ENCODE assay signal across 24 mouse cellular contexts in the genomic region with DNA sequence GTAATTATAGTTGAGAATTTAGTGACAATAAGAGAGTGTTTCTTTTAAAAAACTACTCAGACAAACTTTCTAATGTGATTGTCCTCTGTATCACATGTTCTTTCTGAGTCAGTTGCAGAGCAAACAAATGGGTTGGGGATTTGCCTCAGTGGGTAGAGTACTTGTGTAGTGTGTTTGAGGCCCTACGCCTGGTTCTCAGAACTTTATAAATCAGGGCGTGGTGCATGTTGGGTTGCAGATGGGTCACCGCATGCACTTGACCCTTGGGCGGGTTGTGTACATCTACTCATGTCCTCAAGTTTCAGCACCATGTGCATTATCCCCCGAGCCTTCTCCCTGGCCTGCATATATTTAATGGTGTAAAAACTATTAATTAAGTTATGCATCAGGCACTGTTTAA. TPM values are rescaled to one million over a fixed set of nuclear protein-coding genes. Genes with fewer than 3 reads are reported as not detected.
DNase-seq lines count a peak whose midpoint lies in the region; ATAC-seq and TF ChIP-seq lines count a peak whose summit lies in the region.
"Had no signal": no experiment of that assay in that cellular context is flagged by ENCODE, and none has a peak within 500 bp of the region (broad histone marks: within the 10 kb centered on the region; RNA-seq: fewer than 3 reads in every experiment).

No protein-coding gene starts in this region.

- H3K4me1 ChIP-seq in liver, embryonic 13.5 days (replicated peaks): peaks cover 31% of the 10 kb centered on the region
- peaks cover 28% of the 10 kb centered on the region for H3K4me1 ChIP-seq in liver, embryonic 12.5 days
- 0 out of 2 replicates have a peak, but pooled peaks cover 3% of the 10 kb centered on the region for H3K4me1 ChIP-seq in intestine, embryonic 15.5 days (replicated peaks)
- H3K4me1 ChIP-seq in intestine, postnatal 0 days (replicated peaks; ENCODE audit: control insufficient read depth, insufficient read depth, low read length): peaks cover 5% of the 10 kb centered on the region; the same call in 1 of the 2 replicates
- H3K4me1 ChIP-seq in stomach, postnatal 0 days (replicated peaks; ENCODE audit: control insufficient read depth, insufficient read depth): no peaks in the 10 kb centered on the region
- H3K4me1 ChIP-seq: embryonic facial prominence, embryonic 10.5 days; embryonic facial prominence, embryonic 13.5 days; forebrain, embryonic 12.5 days; forebrain, embryonic 15.5 days; hindbrain, embryonic 10.5 days; hindbrain, embryonic 13.5 days had no signal

- ATAC-seq in liver, embryonic 13.5 days (ENCODE audit: low read depth): no peak
- ATAC-seq in liver, embryonic 12.5 days: no peak
- 0 out of 2 replicates have a peak, but pooled peaks have one; percentile 16 for ATAC-seq in intestine, embryonic 15.5 days
- no peak for ATAC-seq in intestine, postnatal 0 days
- peak; percentile 80 for ATAC-seq in stomach, postnatal 0 days (ENCODE audit: low FRiP score, low TSS enrichment)
- ATAC-seq: forebrain, embryonic 15.5 days; hindbrain, embryonic 16.5 days had no signal

- H3K4me3 ChIP-seq in liver, embryonic 13.5 days (replicated peaks): no peak overlapping the region
- no peak overlapping the region for H3K4me3 ChIP-seq in liver, embryonic 12.5 days
- H3K4me3 ChIP-seq in intestine, embryonic 15.5 days (replicated peaks): no peak overlapping the region
- no peak overlapping the region for H3K4me3 ChIP-seq in intestine, postnatal 0 days (ENCODE audit: low read depth, low read length)
- no peak overlapping the region for H3K4me3 ChIP-seq in stomach, postnatal 0 days (ENCODE audit: low read depth, low read length)
- H3K4me3 ChIP-seq: embryonic facial prominence, embryonic 10.5 days; embryonic facial prominence, embryonic 13.5 days; erythroblast, embryonic 14.5 days; forebrain, embryonic 12.5 days; forebrain, embryonic 15.5 days; hindbrain, embryonic 10.5 days; hindbrain, embryonic 13.5 days had no signal

- no peak overlapping the region for H3K4me2 ChIP-seq in liver, embryonic 13.5 days
- no peak overlapping the region for H3K4me2 ChIP-seq in liver, embryonic 12.5 days
- H3K4me2 ChIP-seq in intestine, embryonic 15.5 days (replicated peaks): no peak overlapping the region
- peak overlapping the region; percentile 38; the same call in 1 of the 2 replicates for H3K4me2 ChIP-seq in intestine, postnatal 0 days (replicated peaks; ENCODE audit: low read depth)
- no peak overlapping the region for H3K4me2 ChIP-seq in stomach, postnatal 0 days (replicated peaks; ENCODE audit: low read depth)
- H3K4me2 ChIP-seq: embryonic facial prominence, embryonic 13.5 days; forebrain, embryonic 12.5 days; forebrain, embryonic 15.5 days; heart, embryonic 11.5 days; hindbrain, embryonic 13.5 days had no signal

- no peak for DNase-seq in liver, embryonic 13.5 days
- DNase-seq in stomach, postnatal 0 days (ENCODE audit: low spot score): peak; percentile 34
- DNase-seq in left cerebral cortex, adult 8-10 months (ENCODE audit: low spot score in 2 of 2): no peak
- no peak for DNase-seq in spleen, postnatal 14 days (ENCODE audit: low spot score in 2 of 2)
- DNase-seq: adrenal gland, postnatal 14 days; cerebellum, adult 11-12 months; cerebellum, adult 8-10 months; cerebellum, postnatal 10 days; cerebellum, postnatal 36 days; embryo, embryonic 11 days; gastrocnemius, postnatal 10 days; gastrocnemius, postnatal 36 days had no signal

- peak overlapping the region; percentile 59; the same call in 1 of the 2 replicates for H3K27ac ChIP-seq in liver, embryonic 13.5 days
- no peak overlapping the region for H3K27ac ChIP-seq in liver, embryonic 12.5 days
- no peak overlapping the region for H3K27ac ChIP-seq in intestine, embryonic 15.5 days
- no peak overlapping the region for H3K27ac ChIP-seq in intestine, postnatal 0 days (ENCODE audit: low read depth, low read length)
- no peak overlapping the region for H3K27ac ChIP-seq in stomach, postnatal 0 days (replicated peaks)
- H3K27ac ChIP-seq: embryonic facial prominence, embryonic 10.5 days; embryonic facial prominence, embryonic 13.5 days; forebrain, embryonic 12.5 days; forebrain, embryonic 15.5 days; hindbrain, embryonic 10.5 days; hindbrain, embryonic 13.5 days had no signal

- no peak for TF ChIP-seq EP300 in stomach, postnatal 0 days (optimal IDR thresholded peaks at IDR 0.05)

- TF ChIP-seq CTCF in intestine, postnatal 0 days (IDR thresholded peaks at IDR 0.05; ENCODE audit: low read depth): no peak
- TF ChIP-seq CTCF in stomach, postnatal 0 days (IDR thresholded peaks at IDR 0.05; ENCODE audit: low read depth): no peak

- 0 out of 2 replicates have a peak, but pooled peaks cover 3% of the 10 kb centered on the region for H3K36me3 ChIP-seq in liver, embryonic 13.5 days
- H3K36me3 ChIP-seq in liver, embryonic 12.5 days: peaks cover 2% of the 10 kb centered on the region; the same call in 1 of the 2 replicates
- H3K36me3 ChIP-seq in intestine, embryonic 15.5 days: no peaks in the 10 kb centered on the region
- no peaks in the 10 kb centered on the region for H3K36me3 ChIP-seq in intestine, postnatal 0 days (ENCODE audit: control insufficient read depth, insufficient read depth)
- no peaks in the 10 kb centered on the region for H3K36me3 ChIP-seq in stomach, postnatal 0 days (ENCODE audit: control insufficient read depth, insufficient read depth, low read length)
- H3K36me3 ChIP-seq: embryonic facial prominence, embryonic 10.5 days; embryonic facial prominence, embryonic 13.5 days; forebrain, embryonic 12.5 days; forebrain, embryonic 15.5 days; hindbrain, embryonic 10.5 days; hindbrain, embryonic 13.5 days had no signal

- 64% methylated on average over 5 of the region's 5 CpGs for WGBS in liver, embryonic 13.5 days (ENCODE audit: insufficient replicate concordance)
- 72% methylated on average over 5 of the region's 5 CpGs for WGBS in liver, embryonic 12.5 days (ENCODE audit: insufficient replicate concordance)
- WGBS in intestine, embryonic 15.5 days: 78% methylated on average over 5 of the region's 5 CpGs
- 41% methylated on average over 5 of the region's 5 CpGs for WGBS in intestine, postnatal 0 days
- WGBS in stomach, postnatal 0 days: 62% methylated on average over 5 of the region's 5 CpGs

- no peaks in the 10 kb centered on the region for H3K9me3 ChIP-seq in liver, embryonic 13.5 days (replicated peaks)
- H3K9me3 ChIP-seq in liver, embryonic 12.5 days (replicated peaks): no peaks in the 10 kb centered on the region
- no peaks in the 10 kb centered on the region for H3K9me3 ChIP-seq in intestine, embryonic 15.5 days
- H3K9me3 ChIP-seq in intestine, postnatal 0 days (ENCODE audit: control insufficient read depth): no peaks in the 10 kb centered on the region
- H3K9me3 ChIP-seq in stomach, postnatal 0 days (ENCODE audit: control insufficient read depth, low read length): no peaks in the 10 kb centered on the region
- H3K9me3 ChIP-seq: embryonic facial prominence, embryonic 10.5 days; embryonic facial prominence, embryonic 13.5 days; forebrain, embryonic 12.5 days; forebrain, embryonic 15.5 days; hindbrain, embryonic 10.5 days; hindbrain, embryonic 13.5 days had no signal

- no peak overlapping the region for H3K9ac ChIP-seq in liver, embryonic 13.5 days
- no peak overlapping the region for H3K9ac ChIP-seq in liver, embryonic 12.5 days
- H3K9ac ChIP-seq in intestine, embryonic 15.5 days: no peak overlapping the region
- H3K9ac ChIP-seq in intestine, postnatal 0 days (ENCODE audit: low read depth, low read length): no peak overlapping the region
- no peak overlapping the region for H3K9ac ChIP-seq in stomach, postnatal 0 days (ENCODE audit: low read length)
- H3K9ac ChIP-seq: embryonic facial prominence, embryonic 13.5 days; forebrain, embryonic 12.5 days; forebrain, embryonic 15.5 days; hindbrain, embryonic 13.5 days had no signal

- H3K27me3 ChIP-seq in liver, embryonic 13.5 days: no peaks in the 10 kb centered on the region
- H3K27me3 ChIP-seq in liver, embryonic 12.5 days (replicated peaks): no peaks in the 10 kb centered on the region
- H3K27me3 ChIP-seq in intestine, embryonic 15.5 days (replicated peaks): no peaks in the 10 kb centered on the region
- no peaks in the 10 kb centered on the region for H3K27me3 ChIP-seq in intestine, postnatal 0 days (replicated peaks; ENCODE audit: control insufficient read depth, insufficient read depth, low read length)
- no peaks in the 10 kb centered on the region for H3K27me3 ChIP-seq in stomach, postnatal 0 days (ENCODE audit: control insufficient read depth, insufficient read depth, low read length)
- H3K27me3 ChIP-seq: embryonic facial prominence, embryonic 13.5 days; forebrain, embryonic 12.5 days; forebrain, embryonic 15.5 days; hindbrain, embryonic 13.5 days had no signal

RNA-seq across cellular contexts. Expression of a gene that starts 59.8 kb away (rescaled TPM):
- 181 and 214 TPM in 2 replicates for polyA plus RNA-seq in liver, embryonic 13.5 days (2015; fragmentation: Nextera tagmentation; extraction: Ambion mirVana)
- polyA plus RNA-seq in liver, embryonic 12.5 days (2016; fragmentation: Nextera tagmentation; extraction: Ambion mirVana): 195 and 206 TPM in 2 replicates
- 215 and 230 TPM in 2 replicates for polyA plus RNA-seq in intestine, embryonic 15.5 days (2015; fragmentation: Nextera tagmentation; extraction: Ambion mirVana)
- polyA plus RNA-seq in intestine, postnatal 0 days (2015; fragmentation: Nextera tagmentation; extraction: Ambion mirVana): 240 and 254 TPM in 2 replicates
- 106 and 110 TPM in 2 replicates for polyA plus RNA-seq in stomach, postnatal 0 days (2015; fragmentation: Nextera tagmentation; extraction: Ambion mirVana)
- 10 to 100 TPM; 76.2 to 82.1 (median 79.9) TPM for total RNA-seq in left cerebral cortex, adult 8-10 months (2022)

RNA-seq across cellular contexts. Expression of a gene that starts 59.9 kb away (rescaled TPM):
- 37.0 and 44.6 TPM in 2 replicates for polyA plus RNA-seq in liver, embryonic 13.5 days (2015; fragmentation: Nextera tagmentation; extraction: Ambion mirVana)
- 42.9 and 43.4 TPM in 2 replicates for polyA plus RNA-seq in liver, embryonic 12.5 days (2016; fragmentation: Nextera tagmentation; extraction: Ambion mirVana)
- polyA plus RNA-seq in intestine, embryonic 15.5 days (2015; fragmentation: Nextera tagmentation; extraction: Ambion mirVana): 70.2 and 79.0 TPM in 2 replicates
- 58.8 and 60.0 TPM in 2 replicates for polyA plus RNA-seq in intestine, postnatal 0 days (2015; fragmentation: Nextera tagmentation; extraction: Ambion mirVana)
- polyA plus RNA-seq in stomach, postnatal 0 days (2015; fragmentation: Nextera tagmentation; extraction: Ambion mirVana): 42.7 and 46.8 TPM in 2 replicates
- total RNA-seq in left cerebral cortex, adult 8-10 months (2022): 10 to 100 TPM; 56.2 to 70.4 (median 64.6) TPM

Comparison
In these comparisons a context has a peak if more than half of its experiments do, and no peak if none do; other contexts are left out.
1. ATAC-seq: peak in intestine, embryonic 15.5 days (single experiment) and stomach, postnatal 0 days (single experiment); none in liver, embryonic 13.5 days (single experiment), liver, embryonic 12.5 days (single experiment) and intestine, postnatal 0 days (single experiment).